Mouse (Mus musculus) neural tube, embryonic 14.5 days (tissue): ENCODE measurements at regions not wholly inside any gene's neighbourhood (a gene's known extent, or its start where the extent isn't known, plus 50 kb on each side); places are given as distances from the start of the nearest gene placed in this dataset.

Source experiments
- ATAC-seq: fragments of 200-750 bp; cut with Nextera tagmentation; 2 replicates; pipeline ENCODE4 v1.8.0; 2017; ENCODE audit warnings: low read depth, mild to moderate bottlenecking, moderate TSS enrichment, moderate library complexity
- H3K27ac ChIP-seq: fragments of 300-500 bp; sonication (generic); 2 replicates; pipeline ENCODE4 v1.5.1; 2014; ENCODE audit warnings: low read depth, mild to moderate bottlenecking, control low read depth, low read length, moderate library complexity, mixed read lengths
- H3K27me3 ChIP-seq: fragments of 300-500 bp; sonication (generic); 2 replicates; pipeline ENCODE4 v1.6.1; 2014; ENCODE audit warnings: low read length; ENCODE audit not compliant: control insufficient read depth, insufficient read depth
- H3K36me3 ChIP-seq: fragments of 300-500 bp; sonication (generic); 2 replicates; pipeline ENCODE4 v1.6.1; 2014; ENCODE audit warnings: low read length, mixed read lengths; ENCODE audit not compliant: control insufficient read depth, insufficient read depth
- H3K4me1 ChIP-seq: fragments of 300-500 bp; sonication (generic); 2 replicates; pipeline ENCODE4 v1.6.1; 2014; ENCODE audit warnings: low read length; ENCODE audit not compliant: control insufficient read depth, insufficient read depth
- H3K4me2 ChIP-seq: fragments of 300-500 bp; sonication (generic); 2 replicates; pipeline ENCODE4 v1.6.1; 2014; ENCODE audit warnings: mild to moderate bottlenecking, low read depth, low read length, control low read depth
- H3K4me3 ChIP-seq: fragments of 300-500 bp; sonication (generic); 2 replicates; pipeline ENCODE4 v1.5.1; 2014; ENCODE audit warnings: low read depth, low read length, control low read depth, mixed read lengths
- H3K9ac ChIP-seq: fragments of 300-500 bp; sonication (generic); replicated peaks from 2 replicates; pipeline ENCODE4 v1.6.1; 2014; ENCODE audit warnings: low read depth, mild to moderate bottlenecking, control low read depth, low read length, mixed read lengths
- H3K9me3 ChIP-seq: fragments of 300-500 bp; sonication (generic); 2 replicates; pipeline ENCODE4 v1.6.1; 2016; ENCODE audit warnings: low read length; ENCODE audit not compliant: control insufficient read depth
- WGBS: fragments of 180-500 bp; shearing (Covaris S2); extraction: QIAGEN DNeasy Blood & Tissue Kit; methylation state at CpG from one replicate; pipeline ENCODE4 v1.1.7; 2014; 5-methylcytosine and 5-hydroxymethylcytosine counted together

- 71% methylated on average over 1 of the region's 1 CpGs for WGBS
- Histone ChIP-seq H3K9me3 (no peaks in the 10 kb centered on the region), H3K27ac (no peak overlapping the region), H3K9ac (no peak overlapping the region), H3K4me1 (no peaks in the 10 kb centered on the region), H3K4me3 (no peak overlapping the region), H3K27me3 (no peaks in the 10 kb centered on the region), H3K4me2 (no peak overlapping the region), H3K36me3 (no peaks in the 10 kb centered on the region)
- ATAC-seq, result no peak
These were observed 173.3 kb downstream of the Gm5447 start for GRCm38 (mm10) chr13:31147323-31147722.

- 61% methylated on average over 3 of the region's 3 CpGs for WGBS
- H3K4me2 ChIP-seq, result no peak overlapping the region
- H3K4me3 ChIP-seq, result no peak overlapping the region
- H3K4me1 ChIP-seq, result no peaks in the 10 kb centered on the region
- H3K9me3 ChIP-seq, result no peaks in the 10 kb centered on the region
- no peak overlapping the region for H3K27ac ChIP-seq
- H3K9ac ChIP-seq, result no peak overlapping the region
- ATAC-seq, result no peak
- no peaks in the 10 kb centered on the region for H3K36me3 ChIP-seq
- H3K27me3 ChIP-seq, result no peaks in the 10 kb centered on the region
These were observed 180.1 kb downstream of the Gm5447 start for GRCm38 (mm10) chr13:31154066-31154465.

DNA sequence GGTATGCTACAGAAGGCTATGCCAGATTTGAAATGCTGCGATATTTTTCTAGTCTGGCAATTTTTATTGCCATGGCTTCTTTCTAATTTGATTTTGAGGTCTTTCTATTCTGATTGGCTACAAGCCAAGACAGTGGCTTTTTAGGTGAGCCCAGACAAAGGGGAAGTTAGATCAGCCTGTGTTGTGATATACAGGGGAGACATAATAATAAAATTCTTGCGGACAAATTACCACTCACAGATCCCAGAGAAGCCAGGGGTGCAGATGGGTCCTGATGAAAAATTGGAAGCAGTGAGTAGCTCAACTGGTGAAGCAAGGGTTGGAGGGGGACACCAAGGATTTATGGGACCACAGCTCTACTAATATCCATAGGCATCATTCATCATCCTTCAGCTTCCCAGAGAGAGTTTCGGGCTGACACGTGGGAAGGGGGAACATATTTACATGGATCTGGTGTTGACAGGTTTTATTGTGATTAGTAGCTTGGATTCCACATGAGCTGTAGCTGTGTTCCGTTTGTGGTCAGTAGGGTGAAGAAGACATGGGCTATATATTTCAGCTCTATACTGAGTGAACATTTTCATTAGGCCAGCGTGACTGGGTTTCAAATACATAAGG, 190.0 kb downstream of the Gm5447 start:
- WGBS, result 53% methylated on average over 6 of the region's 6 CpGs
- no peaks in the 10 kb centered on the region for H3K27me3 ChIP-seq
- no peaks in the 10 kb centered on the region for H3K36me3 ChIP-seq
- H3K9me3 ChIP-seq, result no peaks in the 10 kb centered on the region
- peak; percentile 91 for ATAC-seq
- no peak overlapping the region for H3K9ac ChIP-seq
- H3K27ac ChIP-seq, result no peak overlapping the region
- no peak overlapping the region for H3K4me2 ChIP-seq
- H3K4me1 ChIP-seq, result no peaks in the 10 kb centered on the region
- no peak overlapping the region for H3K4me3 ChIP-seq

DNA sequence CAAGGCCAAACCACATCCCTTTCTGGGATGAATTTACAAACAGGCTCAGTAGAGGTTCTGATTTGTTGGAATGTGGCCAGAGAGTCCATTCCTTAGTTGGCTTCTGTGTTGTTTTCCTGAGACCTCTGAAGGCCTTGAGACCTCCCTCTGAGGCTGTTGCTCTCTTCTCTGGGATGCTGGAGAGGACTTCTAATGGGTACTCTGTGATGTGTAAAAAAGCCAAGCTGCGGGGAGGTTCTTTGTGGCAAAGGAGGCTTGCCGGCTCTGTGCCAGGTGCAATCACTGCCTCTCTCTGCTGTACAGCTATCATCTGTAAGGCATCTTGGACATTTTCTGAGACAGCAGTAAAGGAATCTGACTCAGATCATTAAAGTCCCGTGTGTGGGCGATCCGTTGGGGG, 192.3 kb downstream of the Gm5447 start:
- Histone ChIP-seq H3K27me3 (no peaks in the 10 kb centered on the region), H3K9me3 (no peaks in the 10 kb centered on the region)
- WGBS, result 60% methylated on average over 5 of the region's 5 CpGs

GRCm38 (mm10) chr13:31168854-31169253, 194.8 kb downstream of the Gm5447 start:
- ATAC-seq, result no peak
- Histone ChIP-seq H3K4me1 (no peaks in the 10 kb centered on the region), H3K27ac (no peak overlapping the region), H3K9ac (no peak overlapping the region), H3K4me2 (no peak overlapping the region), H3K4me3 (no peak overlapping the region), H3K36me3 (no peaks in the 10 kb centered on the region), H3K9me3 (no peaks in the 10 kb centered on the region), H3K27me3 (no peaks in the 10 kb centered on the region)
- WGBS, result 93% methylated on average over 2 of the region's 2 CpGs

More for the DNA sequence above, 192.3 kb downstream of the Gm5447 start:
- Histone ChIP-seq H3K36me3 (no peaks in the 10 kb centered on the region), H3K27ac (no peak overlapping the region), H3K4me2 (no peak overlapping the region), H3K4me3 (no peak overlapping the region), H3K9ac (no peak overlapping the region), H3K4me1 (no peaks in the 10 kb centered on the region)
- no peak for ATAC-seq

DNA sequence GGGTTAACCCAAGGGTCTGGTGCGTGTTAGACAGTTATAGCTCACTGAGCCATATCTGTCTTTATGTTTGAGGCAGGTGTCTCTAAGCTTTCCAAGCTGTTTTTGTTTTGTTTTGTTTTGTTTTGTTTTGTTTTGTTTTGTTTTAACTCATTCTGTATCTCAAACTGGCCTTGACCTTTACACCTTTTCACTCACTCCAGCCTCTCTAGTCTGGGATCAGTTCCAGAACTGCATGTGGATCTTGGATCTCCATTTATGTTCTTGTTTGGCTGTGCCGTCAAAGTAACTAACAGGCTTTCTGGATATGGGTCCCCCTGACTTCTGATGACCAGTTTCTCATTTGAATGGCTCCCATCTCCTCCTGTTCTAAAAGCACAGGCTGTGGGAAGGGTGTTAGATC, 197.7 kb downstream of the Gm5447 start:
- 90% methylated on average over 2 of the region's 2 CpGs for WGBS
- no peak for ATAC-seq

GRCm38 (mm10) chr13:31172580-31172979, 198.6 kb downstream of the Gm5447 start:
- Histone ChIP-seq H3K4me3 (no peak overlapping the region), H3K36me3 (no peaks in the 10 kb centered on the region), H3K9me3 (no peaks in the 10 kb centered on the region), H3K9ac (no peak overlapping the region), H3K27ac (no peak overlapping the region), H3K4me2 (no peak overlapping the region), H3K4me1 (no peaks in the 10 kb centered on the region), H3K27me3 (no peaks in the 10 kb centered on the region)
- WGBS, result 97% methylated on average over 5 of the region's 5 CpGs
- no peak for ATAC-seq

More for the DNA sequence above, 197.7 kb downstream of the Gm5447 start:
- no peak overlapping the region for H3K4me2 ChIP-seq
- H3K27ac ChIP-seq, result no peak overlapping the region
- H3K9ac ChIP-seq, result no peak overlapping the region
- no peaks in the 10 kb centered on the region for H3K36me3 ChIP-seq
- H3K4me3 ChIP-seq, result no peak overlapping the region
- H3K9me3 ChIP-seq, result no peaks in the 10 kb centered on the region
- H3K27me3 ChIP-seq, result no peaks in the 10 kb centered on the region
- no peaks in the 10 kb centered on the region for H3K4me1 ChIP-seq

DNA sequence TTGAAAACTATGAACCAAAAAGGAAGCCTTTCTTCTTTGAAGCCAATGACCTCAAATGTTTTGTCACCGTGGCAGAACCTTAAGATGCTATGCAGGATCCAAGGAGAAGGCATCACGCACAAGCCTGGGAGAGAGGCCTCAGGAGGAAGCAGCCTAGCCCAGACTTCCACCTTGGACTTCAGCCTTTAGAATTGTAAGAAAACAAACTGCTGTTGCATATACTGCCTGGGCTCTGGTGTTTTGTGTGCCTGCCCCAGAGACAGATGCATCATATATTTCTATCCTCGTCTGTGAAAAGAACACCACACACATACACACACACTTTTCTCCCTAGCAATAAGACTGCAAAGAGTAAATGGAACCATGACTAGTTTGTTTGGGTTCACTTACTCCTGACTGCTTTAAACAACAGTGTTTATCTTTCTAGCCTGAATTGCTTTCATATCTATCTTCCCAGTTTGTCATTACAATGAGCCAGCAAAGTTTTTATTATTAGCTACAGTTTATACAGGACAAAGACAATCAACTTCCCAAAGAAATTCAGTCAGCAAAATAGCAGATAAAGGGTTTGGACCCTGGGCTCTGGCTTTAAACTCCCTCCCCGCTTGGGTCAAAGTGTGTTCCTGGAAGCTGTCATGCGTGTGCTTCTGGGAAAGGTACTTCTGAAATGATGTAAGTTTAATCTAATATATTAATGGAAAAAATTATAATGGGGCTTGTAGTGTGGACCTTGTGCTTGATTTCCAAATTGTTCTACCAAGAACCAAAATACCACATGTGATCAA, 204.2 kb downstream of the Gm5447 start:
- H3K27ac ChIP-seq, result no peak overlapping the region
- no peak for ATAC-seq
- no peaks in the 10 kb centered on the region for H3K27me3 ChIP-seq
- no peak overlapping the region for H3K4me2 ChIP-seq
- WGBS, result 81% methylated on average over 5 of the region's 5 CpGs
- no peak overlapping the region for H3K4me3 ChIP-seq
- H3K9ac ChIP-seq, result no peak overlapping the region
- no peaks in the 10 kb centered on the region for H3K36me3 ChIP-seq
- H3K9me3 ChIP-seq, result no peaks in the 10 kb centered on the region
- no peaks in the 10 kb centered on the region for H3K4me1 ChIP-seq

- Histone ChIP-seq H3K4me1 (no peaks in the 10 kb centered on the region), H3K4me2 (no peak overlapping the region), H3K36me3 (no peaks in the 10 kb centered on the region), H3K9ac (no peak overlapping the region), H3K4me3 (no peak overlapping the region), H3K27me3 (no peaks in the 10 kb centered on the region), H3K27ac (no peak overlapping the region), H3K9me3 (no peaks in the 10 kb centered on the region)
- 83% methylated on average over 3 of the region's 3 CpGs for WGBS
- no peak for ATAC-seq
These were observed 205.0 kb downstream of the Gm5447 start for GRCm38 (mm10) chr13:31178964-31179363.
